Mouse (Mus musculus) neural tube, embryonic 10.5 days (tissue): Measurements from ENCODE around the gene Nol6.
"Not testable (repeated sequence)": the region's sequence is repeated elsewhere in the genome, so short reads cannot be mapped to it uniquely, and the experiment has no call there.

Source experiments
- DNase-seq: peaks from one replicate; pipeline ENCODE4 v3.0.0-alpha.2; 2017; ENCODE audit warnings: low spot score; ENCODE audit errors: extremely low spot score

The Nol6 gene

DNA sequence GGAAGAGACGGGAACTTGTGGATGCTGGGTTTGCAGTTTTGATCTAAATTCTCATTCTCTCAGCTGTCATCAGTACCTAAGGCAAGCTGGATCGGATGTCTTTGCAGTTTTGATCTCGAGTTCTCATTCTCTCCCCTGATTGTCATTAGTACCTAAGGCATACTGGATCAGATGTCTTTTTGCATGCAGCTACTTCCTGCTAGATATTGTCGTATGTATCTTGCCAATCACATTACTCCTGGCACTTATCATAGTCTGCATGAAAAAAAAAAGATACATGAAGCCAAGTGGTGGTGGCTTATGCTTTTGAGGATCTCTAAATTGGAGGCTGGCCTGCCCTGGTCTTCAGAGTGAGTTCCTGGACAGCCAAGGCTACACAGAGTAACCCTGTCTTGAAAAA, 39.4 kb downstream of the Nol6 start:
- no peak for DNase-seq

DNA sequence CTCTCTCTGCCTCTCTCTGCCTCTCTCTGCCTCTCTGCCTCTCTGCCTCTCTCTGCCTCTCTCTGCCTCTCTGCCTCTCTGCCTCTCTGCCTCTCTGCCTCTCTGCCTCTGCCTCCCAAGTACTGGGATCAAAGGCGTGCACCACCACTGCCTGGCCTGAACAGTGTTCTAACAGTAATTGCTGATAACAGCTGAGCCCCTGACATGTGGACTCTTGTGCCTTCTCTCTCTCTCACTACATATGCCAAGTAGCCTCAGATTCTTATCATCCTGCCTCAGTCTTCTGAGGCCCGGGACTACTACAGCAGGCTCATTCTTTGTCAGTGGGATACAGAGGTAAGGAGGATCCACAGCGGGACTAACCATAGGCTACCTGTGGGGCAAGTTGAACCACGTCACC, 41.5 kb downstream of the Nol6 start:
- DNase-seq: not testable (repeated sequence)

DNA sequence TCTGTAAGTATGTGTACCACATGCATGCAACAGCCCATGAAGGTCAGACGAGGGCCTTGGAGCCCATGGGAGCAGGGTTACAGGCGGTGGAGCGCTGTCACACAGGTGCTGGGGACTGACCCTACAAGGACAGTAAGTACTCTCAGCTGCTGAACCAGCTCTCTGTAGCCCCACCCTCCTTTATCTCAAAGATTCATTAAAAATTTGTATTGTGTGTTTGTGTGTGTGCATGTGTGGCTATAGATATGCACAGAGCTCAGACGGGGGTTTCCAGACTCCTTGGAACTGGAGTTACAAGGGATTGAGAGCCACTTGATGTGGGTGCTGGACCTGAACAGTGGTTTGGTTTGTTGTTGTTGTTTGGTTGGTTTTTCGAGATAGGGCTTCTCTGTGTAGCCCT, 42.5 kb downstream of the Nol6 start:
- no peak for DNase-seq

DNA sequence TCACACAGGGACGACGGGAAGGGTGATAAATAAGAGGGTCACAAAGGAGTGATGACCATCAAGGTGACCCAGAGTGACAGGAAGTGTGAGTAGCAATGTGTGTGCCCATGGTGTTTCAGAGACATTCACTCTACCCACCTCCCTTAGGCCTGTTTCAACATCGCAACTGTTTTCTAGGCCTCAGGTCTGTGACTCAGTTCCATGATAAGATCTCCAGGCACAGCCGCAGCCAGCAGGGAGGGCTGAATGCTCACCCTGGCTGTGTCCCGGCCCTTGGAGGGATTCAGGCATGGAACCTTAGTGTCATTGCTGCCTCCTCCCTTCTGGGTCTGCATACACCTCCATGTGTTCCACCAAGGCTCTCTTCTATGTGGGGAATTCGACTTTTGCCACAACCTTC, 45.5 kb downstream of the Nol6 start:
- no peak for DNase-seq

DNA sequence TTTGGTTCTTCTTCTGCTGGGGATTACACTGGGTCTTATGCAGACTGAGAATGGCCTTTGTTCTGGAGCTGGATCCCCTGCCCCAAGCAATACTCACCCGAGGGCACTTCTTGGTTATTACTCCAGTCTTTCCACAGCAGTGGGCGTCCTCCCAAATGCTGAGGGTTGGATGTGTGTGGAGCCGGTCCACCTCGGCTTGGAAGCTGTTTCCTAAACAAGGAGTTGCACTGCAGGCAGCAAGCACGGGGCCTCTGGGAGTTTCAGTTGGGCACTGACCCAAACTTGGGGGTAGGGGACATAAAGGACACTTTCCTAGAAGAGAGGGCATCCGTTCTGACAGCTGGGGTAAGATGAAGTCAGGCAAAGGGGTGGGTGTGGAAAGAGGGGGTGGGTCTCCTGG, 49.8 kb downstream of the Nol6 start:
- no peak for DNase-seq

DNA sequence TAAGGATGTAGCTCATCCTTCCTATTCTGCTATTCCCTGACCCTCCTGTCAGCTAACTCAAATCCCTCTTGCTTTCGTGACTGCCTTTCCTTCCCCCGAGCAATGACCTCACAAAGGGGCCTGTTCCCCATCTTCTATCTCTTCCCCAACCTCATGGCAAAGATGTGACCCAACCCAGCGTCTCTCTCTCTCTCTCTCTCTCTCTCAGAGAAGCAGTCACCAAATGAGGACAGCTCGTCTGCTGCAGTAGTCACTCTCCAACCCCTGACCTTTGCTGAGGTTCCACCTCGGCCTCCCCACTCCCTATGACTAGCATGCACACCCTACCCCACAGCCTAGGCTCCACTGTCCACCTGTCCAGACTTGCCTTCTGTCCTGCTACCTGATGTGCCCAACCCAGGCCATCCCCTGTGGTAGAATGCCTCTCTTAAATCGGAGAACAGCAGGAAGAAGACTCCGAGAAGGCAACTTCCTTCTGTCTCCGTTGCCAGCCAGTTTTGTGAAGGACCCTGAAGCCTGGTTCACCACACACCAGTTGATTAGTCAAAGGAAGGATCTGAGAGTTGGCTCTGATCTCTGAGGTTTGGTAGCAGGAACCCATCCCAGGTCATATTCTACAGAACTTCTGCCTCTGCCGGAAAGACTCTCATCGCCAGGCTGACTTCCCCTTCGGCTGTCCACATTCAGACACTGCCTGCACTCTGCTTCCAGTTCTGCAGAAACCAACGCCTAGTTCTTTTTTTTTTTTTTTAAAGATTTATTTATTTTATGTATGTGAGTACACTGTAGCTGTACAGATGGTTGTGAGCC, 51.0 kb downstream of the Nol6 start:
- no peak for DNase-seq

DNA sequence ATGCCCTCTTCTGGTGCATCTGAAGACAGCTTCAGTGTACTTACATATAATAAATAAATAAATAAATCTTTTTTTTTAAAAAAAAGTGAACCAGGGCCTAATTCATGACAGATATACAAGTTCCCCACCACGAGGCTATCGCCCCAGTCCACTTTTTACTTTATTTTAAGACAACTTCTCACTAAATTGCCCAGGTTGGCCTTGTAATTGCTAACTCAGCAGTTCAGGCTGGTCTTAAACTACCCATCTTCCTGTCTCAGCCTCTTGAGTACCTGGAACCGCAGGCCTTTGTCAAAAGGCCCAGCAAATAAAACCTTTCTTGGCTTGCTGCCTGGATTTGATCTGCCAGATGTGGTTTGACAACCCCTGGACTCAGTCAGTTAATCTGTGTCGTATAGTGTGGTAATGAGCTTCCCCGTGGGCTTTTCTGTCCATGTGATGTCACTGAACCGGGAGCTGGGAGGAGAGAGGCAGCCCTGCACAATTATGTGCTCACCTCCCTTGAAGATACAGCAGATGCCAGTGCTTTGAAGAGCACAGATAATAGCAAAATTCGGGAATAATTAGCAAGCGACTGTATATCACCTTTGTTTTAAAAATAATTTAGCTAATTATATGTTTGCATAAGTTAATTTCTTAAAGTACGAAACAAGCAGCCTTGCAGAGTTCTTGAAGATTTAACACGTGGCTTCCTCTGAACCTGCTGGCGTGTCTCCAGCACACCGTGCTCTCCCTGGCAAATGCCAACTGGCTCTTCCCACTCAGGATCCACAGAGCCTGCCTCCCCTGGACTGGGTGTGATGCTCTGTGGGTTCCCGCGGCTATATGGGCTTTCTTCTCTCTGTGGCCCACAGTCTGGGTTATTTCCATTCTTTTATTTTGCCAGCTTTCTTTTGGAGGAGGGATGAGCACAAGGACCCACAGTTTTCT, 52.5 kb downstream of the Nol6 start:
- no peak for DNase-seq

DNA sequence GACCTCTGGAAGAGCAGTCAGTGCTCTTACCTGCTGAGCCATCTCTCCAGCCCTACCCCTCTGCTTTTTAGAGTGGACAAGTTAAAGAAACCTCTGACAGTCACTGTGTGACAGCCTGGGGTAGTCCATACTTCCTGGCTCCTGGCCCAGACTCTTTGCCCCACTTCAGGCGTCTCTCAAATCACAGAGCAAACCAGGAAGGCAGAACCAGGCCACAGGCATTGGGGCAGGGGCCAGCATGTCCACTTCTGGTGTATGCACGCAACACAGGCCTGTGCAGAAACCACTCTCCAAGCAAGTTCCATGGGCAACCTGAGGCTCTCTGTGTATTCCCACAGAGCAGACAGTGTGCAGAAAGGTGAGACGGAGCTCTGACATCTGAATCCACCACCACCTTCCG, 59.1 kb downstream of the Nol6 start:
- DNase-seq: no peak
